Comparison of ENCODE assay signal across 25 mouse cellular contexts in genomic region chr4:89399277-89399676, GRCm38 (mm10).
"Had no signal": no experiment of that assay in that cellular context is flagged by ENCODE, and none has a peak within 500 bp of the region (broad histone marks: within the 10 kb centered on the region; RNA-seq: fewer than 3 reads in every experiment).

No protein-coding gene starts in this region.

- H3K36me3 ChIP-seq: embryonic facial prominence, embryonic 12.5 days; embryonic facial prominence, embryonic 13.5 days; embryonic facial prominence, embryonic 15.5 days; forebrain, embryonic 10.5 days; forebrain, embryonic 12.5 days; forebrain, embryonic 15.5 days; heart, embryonic 10.5 days had no signal

- H3K9ac ChIP-seq: embryonic facial prominence, embryonic 12.5 days; embryonic facial prominence, embryonic 13.5 days; embryonic facial prominence, embryonic 15.5 days; forebrain, embryonic 12.5 days; forebrain, embryonic 13.5 days; forebrain, embryonic 15.5 days; forebrain, postnatal 0 days had no signal

- H3K27ac ChIP-seq: embryonic facial prominence, embryonic 12.5 days; embryonic facial prominence, embryonic 13.5 days; embryonic facial prominence, embryonic 15.5 days; forebrain, embryonic 10.5 days; forebrain, embryonic 12.5 days; forebrain, embryonic 13.5 days; forebrain, embryonic 15.5 days; gastrocnemius, adult 2 months; heart, adult 2 months; heart, embryonic 10.5 days had no signal

- H3K27me3 ChIP-seq: embryonic facial prominence, embryonic 12.5 days; embryonic facial prominence, embryonic 13.5 days; embryonic facial prominence, embryonic 15.5 days; forebrain, embryonic 12.5 days; forebrain, embryonic 13.5 days; forebrain, embryonic 15.5 days had no signal

- DNase-seq: cerebellum, adult 9-10 months; cerebellum, adult 9-11 months; cerebellum, postnatal 10 days; cerebellum, postnatal 14 days; cerebellum, postnatal 25 days; cerebellum, postnatal 36 days; embryo, embryonic 11 days; forebrain, postnatal 0 days; gastrocnemius, adult 2 months; gastrocnemius, postnatal 10 days; gastrocnemius, postnatal 14 days; gastrocnemius, postnatal 25 days; gastrocnemius, postnatal 36 days; heart, adult 11 months; heart, adult 18-20 months; heart, adult 2 months had no signal

- H3K4me1 ChIP-seq: embryonic facial prominence, embryonic 12.5 days; embryonic facial prominence, embryonic 13.5 days; embryonic facial prominence, embryonic 15.5 days; forebrain, embryonic 10.5 days; forebrain, embryonic 12.5 days; forebrain, embryonic 13.5 days; forebrain, embryonic 15.5 days; heart, embryonic 10.5 days had no signal

- H3K4me3 ChIP-seq: embryonic facial prominence, embryonic 12.5 days; embryonic facial prominence, embryonic 13.5 days; embryonic facial prominence, embryonic 15.5 days; erythroblast, embryonic 14.5 days; forebrain, embryonic 10.5 days; forebrain, embryonic 12.5 days; forebrain, embryonic 13.5 days; forebrain, embryonic 15.5 days; gastrocnemius, adult 2 months; heart, adult 2 months; heart, embryonic 10.5 days had no signal

- H3K9me3 ChIP-seq: embryonic facial prominence, embryonic 12.5 days; embryonic facial prominence, embryonic 13.5 days; embryonic facial prominence, embryonic 15.5 days; forebrain, embryonic 10.5 days; forebrain, embryonic 12.5 days; forebrain, embryonic 13.5 days; forebrain, embryonic 15.5 days; heart, embryonic 10.5 days had no signal

- H3K4me2 ChIP-seq: embryonic facial prominence, embryonic 12.5 days; embryonic facial prominence, embryonic 13.5 days; embryonic facial prominence, embryonic 15.5 days; forebrain, embryonic 12.5 days; forebrain, embryonic 13.5 days; forebrain, embryonic 15.5 days had no signal
